Mouse (Mus musculus) B cell, adult (primary cell): ENCODE measurements around the gene Pcbp3. TPM values are rescaled to one million over a fixed set of nuclear protein-coding genes. Genes with fewer than 3 reads are reported as not detected.

Experiments used
- total RNA-seq: library from RNA; stranded (reverse); gene quantifications from 4 replicates; pipeline ENCODE4 v1.2.4, GENCODE M21; 2023; ENCODE audit not compliant: inconsistent age

Gene Pcbp3
- 5.6 to 8.6 TPM (median 7.8 TPM) in 4 replicates for total RNA-seq

GRCm38 (mm10) chr10:76961790-76962489, at the start of gene Pcbp3:
TSS of gene Pcbp3 (minus strand) at chr10:76961887.

GRCm38 (mm10) chr10:76725682-76726285, 235.9 kb downstream of the Pcbp3 start, which contains the start of gene Col6a1:
TSS of gene Col6a1 (minus strand) at chr10:76726168.

Other genes with a start within 250 kb of the Pcbp3 start
- 0.39 TPM in 1 of 4 replicates, not detected in the others for gene Col6a1, start 235.7 kb downstream of the Pcbp3 start, total RNA-seq
- gene Slc19a1, start 70.4 kb upstream of the Pcbp3 start, total RNA-seq, result 12.3 to 15.4 TPM (median 13.0 TPM) in 4 replicates
- 0.10 to 0.63 TPM (median 0.39 TPM) in 3 of 4 replicates, not detected in the other for gene Col18a1, start 204.7 kb upstream of the Pcbp3 start, total RNA-seq